Mouse (Mus musculus) liver, adult 2 months (tissue): ENCODE data around the gene Tmem140. TPM values are rescaled to one million over a fixed set of nuclear protein-coding genes. Genes with fewer than 3 reads are reported as not detected.

Source experiments
- DNase-seq: peaks from one replicate; pipeline ENCODE4 v3.0.0-alpha.2; 2011; ENCODE audit warnings: low read depth, low spot score; ENCODE audit errors: extremely low read depth
- H3K27ac ChIP-seq: fragments of 200-500 bp; replicated peaks from 2 replicates; pipeline ENCODE4 v1.5.1; 2012; ENCODE audit warnings: low read depth, mild to moderate bottlenecking, control low read depth, inconsistent platforms, low read length; ENCODE audit not compliant: insufficient read depth
- H3K27me3 ChIP-seq: fragments of 200-500 bp; 2 replicates; pipeline ENCODE4 v1.6.1; 2012; ENCODE audit warnings: mild to moderate bottlenecking, moderate library complexity, low read length, inconsistent platforms; ENCODE audit not compliant: control insufficient read depth, insufficient read depth
- H3K36me3 ChIP-seq: fragments of 200-500 bp; 2 replicates; pipeline ENCODE4 v1.6.1; 2012; ENCODE audit warnings: low read length, inconsistent platforms; ENCODE audit not compliant: control insufficient read depth, insufficient read depth
- H3K4me1 ChIP-seq: fragments of 200-500 bp; 2 replicates; pipeline ENCODE4 v1.6.1; 2011; ENCODE audit warnings: low read length; ENCODE audit not compliant: control insufficient read depth, insufficient read depth
- H3K4me3 ChIP-seq: fragments of 200-500 bp; 2 replicates; pipeline ENCODE4 v1.5.1; 2011; ENCODE audit warnings: low read depth, mild to moderate bottlenecking, control low read depth, low read length, moderate library complexity; ENCODE audit not compliant: insufficient read depth
- H3K79me2 ChIP-seq: fragments of 200-500 bp; 2 replicates; pipeline ENCODE4 v1.6.1; 2012; ENCODE audit warnings: inconsistent platforms, mild to moderate bottlenecking, low read length, moderate library complexity; ENCODE audit not compliant: control insufficient read depth, insufficient read depth
- H3K9ac ChIP-seq: fragments of 200-500 bp; 2 replicates; pipeline ENCODE4 v1.6.1; 2012; ENCODE audit warnings: low read depth, mild to moderate bottlenecking, control low read depth, inconsistent platforms, low read length
- CTCF ChIP-seq: fragments of 200-500 bp; IDR thresholded peaks from 2 replicates; pipeline ENCODE4 v1.5.1; 2011; ENCODE audit warnings: low read depth, low read length, control low read depth
- POLR2A ChIP-seq: fragments of 200-500 bp; IDR thresholded peaks from 2 replicates; pipeline ENCODE4 v1.6.1; 2011; ENCODE audit warnings: low read length, control low read depth; ENCODE audit not compliant: insufficient read depth; ENCODE audit errors: extremely low read depth
- WGBS: fragments of 180-500 bp; shearing (Covaris S2); methylation state at CpG from one replicate; pipeline ENCODE4 v1.1.7; 2018; 5-methylcytosine and 5-hydroxymethylcytosine counted together
- polyA plus RNA-seq: library from polyadenylated mRNA; depleted of rRNA; stranded (reverse); fragments of >200 nt; gene quantifications from 2 replicates; pipeline ENCODE4 v1.2.3, GENCODE M21; 2012
- total RNA-seq: library from RNA; depleted of rRNA; stranded (reverse); fragments of >200 nt; gene quantifications from 2 replicates; pipeline ENCODE4 v1.2.3, GENCODE M21; 2014

Gene Tmem140
- total and polyA plus RNA-seq, 2 experiments: 20.1 to 31.9 TPM

DNA sequence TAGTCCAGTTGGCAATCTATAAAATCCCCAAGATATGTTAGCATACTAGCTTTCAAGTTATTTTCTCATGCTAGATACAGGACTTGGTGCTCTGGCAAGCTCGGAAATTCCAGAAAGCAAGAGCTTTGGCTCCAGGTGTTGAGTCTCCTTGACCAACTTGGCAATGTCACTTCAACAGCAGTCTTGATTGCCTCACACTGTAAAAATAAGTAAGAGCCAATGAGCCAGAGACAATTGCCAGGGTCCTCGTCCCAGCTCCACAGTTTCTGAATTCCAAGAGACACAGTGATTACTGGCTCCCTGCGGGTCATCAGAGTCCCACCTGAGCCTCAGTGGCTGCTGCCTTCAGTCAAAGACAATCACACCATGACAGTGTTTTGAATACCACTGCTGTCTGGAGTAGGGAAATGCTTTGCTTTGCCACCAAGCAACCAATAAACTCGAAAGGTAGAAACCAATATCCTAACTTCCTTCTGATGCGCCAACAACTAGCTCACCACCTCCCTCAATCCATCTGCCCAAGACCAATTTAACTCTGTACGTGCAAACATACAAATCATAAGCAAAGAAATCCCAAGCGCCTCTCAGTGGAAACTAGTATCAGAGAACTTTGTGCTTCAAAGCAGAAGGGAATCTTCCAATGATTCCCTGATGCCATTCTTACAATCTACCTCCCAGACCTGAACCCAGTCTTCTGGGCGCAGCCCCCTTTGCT, 46.8 kb downstream of the Tmem140 start:
- Histone ChIP-seq H3K4me1 (peaks cover 33% of the 10 kb centered on the region), H3K27me3 (no peaks in the 10 kb centered on the region), H3K27ac (peak overlapping the region; percentile 52), H3K9ac (peak overlapping the region; percentile 90), H3K4me3 (peak overlapping the region; percentile 95), H3K79me2 (no peaks in the 10 kb centered on the region; the same call in 1 of the 2 replicates), H3K36me3 (peaks cover 10% of the 10 kb centered on the region)
- DNase-seq: peak; percentile 72
- 21% methylated on average over 8 of the region's 8 CpGs for WGBS
- TF ChIP-seq POLR2A (no peak), CTCF (no peak)

DNA sequence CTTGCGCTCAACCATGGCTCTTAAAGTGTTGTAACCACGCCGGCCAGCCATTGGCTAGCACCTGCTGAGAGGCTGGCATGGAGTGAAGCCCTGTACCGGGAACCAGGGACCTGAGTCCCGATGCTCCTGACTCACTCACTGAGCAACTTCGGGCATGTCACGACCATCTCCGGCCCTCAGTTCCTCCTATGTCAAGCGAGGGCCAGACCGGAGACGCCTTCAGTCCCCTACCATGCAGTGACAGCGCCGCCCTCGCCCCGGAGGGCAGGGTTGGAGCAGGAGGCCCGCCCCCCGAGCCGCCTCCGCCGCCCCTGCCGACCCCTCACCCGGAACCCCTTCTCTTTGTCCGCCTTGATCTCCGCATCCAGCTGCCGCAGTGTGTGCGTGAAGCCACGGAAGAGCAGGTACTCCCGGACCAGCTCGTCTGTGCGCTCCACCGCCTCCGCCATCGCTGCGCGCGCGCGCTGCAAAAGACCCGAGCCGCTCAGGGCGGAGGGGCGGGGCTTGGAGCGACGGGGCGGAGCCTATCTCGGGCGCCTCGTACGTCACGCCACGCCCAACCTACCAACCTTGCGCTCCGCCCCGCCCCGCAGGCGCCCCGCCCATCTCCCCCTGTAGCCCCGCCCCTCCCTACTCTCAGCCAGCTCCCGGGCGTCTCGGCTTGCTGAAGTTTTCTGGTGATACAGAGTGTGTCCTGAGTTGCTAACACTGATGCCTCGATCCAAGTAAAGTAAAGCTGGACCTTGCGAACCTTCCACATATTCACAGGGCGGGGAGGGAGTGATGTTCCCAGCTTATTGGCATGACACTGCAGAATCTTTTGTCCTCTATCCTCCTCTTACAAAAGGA, 47.6 kb downstream of the Tmem140 start, which contains the start of gene Wdr91:
TSS of gene Wdr91 (minus strand) at position 506 of the 849 bp plus-strand sequence.
- Histone ChIP-seq H3K36me3 (peaks cover 5% of the 10 kb centered on the region), H3K27ac (peak within 1 kb of the TSS; percentile 52), H3K4me3 (peak within 1 kb of the TSS; percentile 95), H3K27me3 (no peaks in the 10 kb centered on the region), H3K79me2 (no peaks in the 10 kb centered on the region; the same call in 1 of the 2 replicates), H3K4me1 (peaks cover 33% of the 10 kb centered on the region), H3K9ac (peak within 1 kb of the TSS; percentile 90)
- DNase-seq: peak; percentile 72
- TF ChIP-seq POLR2A: peak; percentile 74
- no peak; the same call in 1 of the 2 replicates for TF ChIP-seq CTCF
- under 1% methylated on average over 55 of the region's 64 CpGs for WGBS

DNA sequence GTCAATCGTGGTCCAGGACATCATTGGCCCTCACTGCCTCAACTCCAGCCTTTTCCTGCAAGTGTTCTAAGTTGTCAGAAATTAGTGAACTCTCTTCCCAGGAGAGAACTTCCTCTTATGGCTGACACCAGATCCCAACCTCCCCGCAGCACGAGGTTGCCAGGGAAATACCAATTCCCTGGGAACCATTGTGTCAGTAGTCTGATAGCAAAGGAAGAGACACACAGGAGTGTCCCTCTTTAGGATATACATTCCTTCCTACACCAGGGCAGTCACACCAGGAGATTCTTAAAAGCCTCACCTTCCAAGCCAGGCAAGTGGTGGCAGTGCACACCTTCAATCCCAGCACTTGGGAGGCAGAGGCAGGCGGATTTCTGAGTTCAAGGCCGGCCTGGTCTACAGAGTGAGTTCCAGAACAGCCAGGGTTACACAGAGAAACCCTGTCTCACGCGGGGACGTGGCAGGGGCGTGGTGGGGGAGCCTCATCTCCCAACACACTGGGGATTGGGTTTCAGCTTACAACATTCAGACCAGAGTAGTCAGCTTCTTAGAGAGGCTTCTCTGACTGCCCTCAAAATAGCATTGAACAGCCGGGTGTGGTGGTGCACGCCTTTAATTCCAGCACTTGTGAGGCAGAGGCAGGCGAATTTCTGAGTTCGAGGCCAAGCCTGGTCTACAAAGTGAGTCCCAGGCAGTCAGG, 50.5 kb downstream of the Tmem140 start:
- Histone ChIP-seq H3K27ac (no peak overlapping the region), H3K36me3 (no peaks in the 10 kb centered on the region), H3K4me3 (no peak overlapping the region), H3K9ac (no peak overlapping the region), H3K79me2 (no peaks in the 10 kb centered on the region; the same call in 1 of the 2 replicates), H3K4me1 (peaks cover 10% of the 10 kb centered on the region), H3K27me3 (no peaks in the 10 kb centered on the region)
- no peak for TF ChIP-seq POLR2A
- no peak for TF ChIP-seq CTCF
- WGBS: 91% methylated on average over 13 of the region's 13 CpGs
- DNase-seq: no peak

DNA sequence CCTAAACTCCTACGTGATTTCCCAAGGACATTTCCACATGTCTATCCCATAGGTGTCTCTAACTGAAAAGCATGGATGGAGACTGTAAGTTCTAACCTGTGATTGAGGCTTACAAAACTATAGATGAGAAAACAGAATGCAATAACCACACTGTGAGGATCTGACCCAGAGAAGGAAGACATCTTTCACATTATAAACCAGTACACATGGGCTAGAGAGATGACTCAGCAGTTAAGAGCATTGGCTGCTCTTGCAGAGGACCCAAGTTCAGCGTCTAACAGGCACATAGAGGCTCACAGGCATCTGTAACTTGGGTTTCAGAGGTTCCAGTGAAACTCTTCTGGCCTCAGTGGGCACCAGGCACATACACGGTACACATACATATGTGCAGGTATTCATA, 51.5 kb downstream of the Tmem140 start:
- no peak overlapping the region for H3K27ac ChIP-seq
- no peaks in the 10 kb centered on the region for H3K36me3 ChIP-seq
- no peak overlapping the region for H3K9ac ChIP-seq
- no peaks in the 10 kb centered on the region; the same call in 1 of the 2 replicates for H3K79me2 ChIP-seq
- TF ChIP-seq POLR2A (no peak), CTCF (no peak)
- no peak for DNase-seq
- WGBS: 90% methylated on average over 3 of the region's 3 CpGs
- peaks cover 5% of the 10 kb centered on the region for H3K4me1 ChIP-seq
- no peak overlapping the region for H3K4me3 ChIP-seq
- no peaks in the 10 kb centered on the region for H3K27me3 ChIP-seq

DNA sequence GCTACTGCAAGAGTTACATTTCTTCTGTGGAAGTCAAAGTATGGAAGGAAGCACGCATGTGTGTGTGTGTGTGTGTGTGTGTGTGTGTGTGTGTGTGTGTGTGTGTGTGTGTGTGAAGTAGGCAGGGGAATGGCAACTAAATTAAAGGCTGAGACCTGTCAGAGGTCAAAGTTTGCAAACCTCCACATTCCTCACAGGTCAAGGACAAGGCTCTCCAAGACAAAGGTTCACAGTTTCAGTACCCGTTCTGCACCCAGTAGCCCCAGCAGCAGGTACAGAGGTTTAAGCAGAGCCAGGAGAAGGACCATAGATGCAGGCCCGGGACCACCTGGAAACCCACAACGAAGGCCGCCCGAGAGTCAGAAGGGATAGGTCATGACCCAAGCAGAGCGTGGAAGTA, 56.2 kb downstream of the Tmem140 start:
- 86% methylated on average over 7 of the region's 7 CpGs for WGBS
- H3K79me2 ChIP-seq: no peaks in the 10 kb centered on the region
- no peak overlapping the region for H3K27ac ChIP-seq
- no peaks in the 10 kb centered on the region for H3K36me3 ChIP-seq
- no peak overlapping the region for H3K9ac ChIP-seq
- no peak overlapping the region for H3K4me3 ChIP-seq
- DNase-seq: no peak
- H3K27me3 ChIP-seq: no peaks in the 10 kb centered on the region
- no peak for TF ChIP-seq POLR2A
- TF ChIP-seq CTCF: no peak
- H3K4me1 ChIP-seq: no peaks in the 10 kb centered on the region
